Mouse (Mus musculus): ENCODE data around the gene Immt. TPM values are rescaled to one million over a fixed set of nuclear protein-coding genes. Genes with fewer than 3 reads are reported as not detected.

Immt gene
- 100 to 1,000 TPM; 277 to 278 TPM for total RNA-seq (2021)
- long read RNA-seq, experiment 1, partial matches to known transcripts: 4 of 38 reads
- long read RNA-seq, experiment 1, other reads (novel, unspliced or antisense): 32 of 38 reads
- long read RNA-seq, experiment 2, partial matches to known transcripts: 67 of 73 reads
- long read RNA-seq, experiment 2, other reads (novel, unspliced or antisense): 4 of 73 reads

- intact Hi-C loops (cut with DNase I): no loop called here
- DNase-seq: peak; percentile 90 to 98
Measured at GRCm38 (mm10) chr6:71830690-71831580, at the start of gene Immt. Immt (plus strand) TSS chr6:71831331.

GRCm38 (mm10) chr6:71783165-71783564 lies 48.0 kb upstream of the Immt start:
- no peak for DNase-seq
- intact Hi-C loops (cut with DNase I): no loop called here

- intact Hi-C loops (cut with DNase I): no loop called here
- DNase-seq: no peak
Measured at GRCm38 (mm10) chr6:71788348-71788747, 42.8 kb upstream of the Immt start.

GRCm38 (mm10) chr6:71791771-71792170 lies 39.4 kb upstream of the Immt start:
- DNase-seq: no peak
- intact Hi-C loops (cut with DNase I): no loop called here

- intact Hi-C loops (cut with DNase I): loop anchor here (5.0 kb wide), 1 partner anchor 97 kb away; no protein-coding TSS in a partner anchor
- no peak for DNase-seq
Measured at GRCm38 (mm10) chr6:71799391-71799790, 31.7 kb upstream of the Immt start.

GRCm38 (mm10) chr6:71801011-71801713 lies 30.0 kb upstream of the Immt start:
- intact Hi-C loops (cut with DNase I): loop anchor here (5.0 to 10.0 kb wide), 2 partner anchors 169 to 636 kb away; partner anchors contain the start of gene Kdm3a
- no peak for DNase-seq

GRCm38 (mm10) chr6:71801714-71802094 lies 29.4 kb upstream of the Immt start:
- intact Hi-C loops (cut with DNase I): loop anchor here (5.0 to 10.0 kb wide), 2 partner anchors 169 to 637 kb away; partner anchors contain the start of gene Kdm3a
- no peak for DNase-seq

GRCm38 (mm10) chr6:71803609-71804008 lies 27.5 kb upstream of the Immt start:
- intact Hi-C loops (cut with DNase I): loop anchor here (5.0 to 10.0 kb wide), 2 partner anchors 171 to 639 kb away; partner anchors contain the start of gene Kdm3a
- DNase-seq: no peak

- intact Hi-C loops (cut with DNase I): loop anchor here (5.0 to 10.0 kb wide), 2 partner anchors 172 to 639 kb away; partner anchors contain the start of gene Kdm3a
- DNase-seq: peak; percentile 39 to 44
Measured at GRCm38 (mm10) chr6:71804061-71804829, 26.9 kb upstream of the Immt start.

GRCm38 (mm10) chr6:71806713-71807112 lies 24.4 kb upstream of the Immt start:
- intact Hi-C loops (cut with DNase I): loop anchor here (10.0 kb wide), 1 partner anchor 642 kb away; no protein-coding TSS in a partner anchor

GRCm38 (mm10) chr6:71809890-71810289 lies 21.2 kb upstream of the Immt start:
- intact Hi-C loops (cut with DNase I): loop anchor here (10.0 kb wide), 1 partner anchor 645 kb away; no protein-coding TSS in a partner anchor
- DNase-seq: no peak

More at GRCm38 (mm10) chr6:71806713-71807112, 24.4 kb upstream of the Immt start:
- no peak for DNase-seq

- intact Hi-C loops (cut with DNase I): no loop called here
- DNase-seq: no peak
Measured at GRCm38 (mm10) chr6:71812820-71813219, 18.3 kb upstream of the Immt start.

GRCm38 (mm10) chr6:71819764-71820292 lies 11.3 kb upstream of the Immt start:
- DNase-seq: no peak
- intact Hi-C loops (cut with DNase I): loop anchor here (10.0 kb wide), 1 partner anchor 1025 kb away; the partner anchor contains the start of gene Rpia

GRCm38 (mm10) chr6:71823085-71823484 lies 8.0 kb upstream of the Immt start:
- intact Hi-C loops (cut with DNase I): loop anchor here (10.0 kb wide), 1 partner anchor 1028 kb away; the partner anchor contains the start of gene Rpia
- no peak for DNase-seq

GRCm38 (mm10) chr6:71823488-71823887 lies 7.6 kb upstream of the Immt start:
- peak; percentile 82 for DNase-seq
- intact Hi-C loops (cut with DNase I): loop anchor here (10.0 kb wide), 1 partner anchor 1029 kb away; the partner anchor contains the start of gene Rpia

- DNase-seq: no peak
- intact Hi-C loops (cut with DNase I): loop anchor here (10.0 kb wide), 1 partner anchor 1029 kb away; the partner anchor contains the start of gene Rpia
Measured at GRCm38 (mm10) chr6:71823961-71824360, 7.2 kb upstream of the Immt start.

- no peak for DNase-seq
- intact Hi-C loops (cut with DNase I): loop anchor here (10.0 kb wide), 1 partner anchor 1032 kb away; the partner anchor contains the start of gene Rpia
Measured at GRCm38 (mm10) chr6:71826869-71827268, 4.3 kb upstream of the Immt start, which contains the start of gene Mrpl35. Mrpl35 (minus strand) TSS chr6:71826969.

- intact Hi-C loops (cut with DNase I): loop anchor here (2.0 to 10.0 kb wide), 2 partner anchors 837 to 1035 kb away; partner anchors contain the start of gene Rpia
Measured at GRCm38 (mm10) chr6:71829768-71830167, 1.4 kb upstream of the Immt start.

GRCm38 (mm10) chr6:71831581-71831960 lies 440 bp downstream of the Immt start:
- intact Hi-C loops (cut with DNase I): no loop called here
- peak; percentile 90 to 94 for DNase-seq

More at GRCm38 (mm10) chr6:71829768-71830167, 1.4 kb upstream of the Immt start:
- no peak for DNase-seq
